Mouse (Mus musculus): Measurements from ENCODE around the gene Fam189b. TPM values are rescaled to one million over a fixed set of nuclear protein-coding genes. Genes with fewer than 3 reads are reported as not detected.
"Not testable (repeated sequence)": the region's sequence is repeated elsewhere in the genome, so short reads cannot be mapped to it uniquely, and the experiment has no call there.

Gene Fam189b
- polyA plus RNA-seq, 1 experiment from 2014 or later, result 30.9 TPM

GRCm38 (mm10) chr3:89158651-89159050, 24.3 kb upstream of the Fam189b start:
- Histone ChIP-seq H3K9ac (no peak overlapping the region), H3K27me3 (peaks cover 20% of the 10 kb centered on the region), H3K4me2 (replicated peaks) (peak overlapping the region; percentile 98), H3K9me3 (no peaks in the 10 kb centered on the region), H3K27ac (no peak overlapping the region), H3K36me3 (no peaks in the 10 kb centered on the region), H3K4me1 (peaks cover 15% of the 10 kb centered on the region), H3K4me3 (0 out of 2 replicates have a peak overlapping the region, but pooled peaks have one; percentile 61)
- WGBS, result 20% methylated on average over 7 of the region's 7 CpGs
- no peak for ATAC-seq (ENCODE audit: insufficient number of reproducible peaks, insufficient read depth, low FRiP score, low TSS enrichment)

GRCm38 (mm10) chr3:89159211-89159610, 23.7 kb upstream of the Fam189b start:
- 3% methylated on average over 13 of the region's 13 CpGs for WGBS
- peaks cover 19% of the 10 kb centered on the region for H3K4me1 ChIP-seq
- H3K4me2 ChIP-seq (replicated peaks), result peak overlapping the region; percentile 98
- H3K4me3 ChIP-seq, result peak overlapping the region; percentile 61
- H3K36me3 ChIP-seq, result no peaks in the 10 kb centered on the region
- H3K27me3 ChIP-seq, result peaks cover 20% of the 10 kb centered on the region
- H3K27ac ChIP-seq, result no peak overlapping the region
- no peak for ATAC-seq (ENCODE audit: insufficient number of reproducible peaks, insufficient read depth, low FRiP score, low TSS enrichment)
- no peak overlapping the region for H3K9ac ChIP-seq
- no peaks in the 10 kb centered on the region for H3K9me3 ChIP-seq

GRCm38 (mm10) chr3:89159616-89160344, 23.2 kb upstream of the Fam189b start, which contains the start of gene Hcn3:
Gene Hcn3 (minus strand): TSS chr3:89160196.
- no peaks in the 10 kb centered on the region for H3K9me3 ChIP-seq
- ATAC-seq (ENCODE audit: insufficient number of reproducible peaks, insufficient read depth, low FRiP score, low TSS enrichment), result peak; percentile 78
- no peaks in the 10 kb centered on the region for H3K36me3 ChIP-seq
- WGBS, result under 1% methylated on average over 46 of the region's 66 CpGs
- H3K4me2 ChIP-seq (replicated peaks), result peak within 1 kb of the TSS; percentile 98
- H3K27ac ChIP-seq, result no peak within 1 kb of the TSS
- peak within 1 kb of the TSS; percentile 61 for H3K4me3 ChIP-seq
- H3K4me1 ChIP-seq, result peaks cover 19% of the 10 kb centered on the region
- peak within 1 kb of the TSS; percentile 60 for H3K9ac ChIP-seq
- H3K27me3 ChIP-seq, result peaks cover 20% of the 10 kb centered on the region

- H3K27ac ChIP-seq; H3K9me3 ChIP-seq; H3K9ac ChIP-seq; H3K4me2 ChIP-seq (replicated peaks); H3K36me3 ChIP-seq; ATAC-seq (ENCODE audit: insufficient number of reproducible peaks, insufficient read depth, low FRiP score, low TSS enrichment); H3K4me3 ChIP-seq: not testable (repeated sequence)
- Histone ChIP-seq H3K27me3 (peaks cover 20% of the 10 kb centered on the region), H3K4me1 (peaks cover 26% of the 10 kb centered on the region)
Observed at GRCm38 (mm10) chr3:89161207-89161606, 21.7 kb upstream of the Fam189b start.

- Histone ChIP-seq H3K4me1 (peaks cover 26% of the 10 kb centered on the region), H3K4me3 (no peak overlapping the region), H3K27me3 (peaks cover 20% of the 10 kb centered on the region), H3K27ac (no peak overlapping the region), H3K4me2 (replicated peaks) (no peak overlapping the region), H3K36me3 (0 out of 2 replicates have a peak, but pooled peaks cover 3% of the 10 kb centered on the region), H3K9ac (no peak overlapping the region), H3K9me3 (no peaks in the 10 kb centered on the region)
- 71% methylated on average over 4 of the region's 4 CpGs for WGBS
- no peak for ATAC-seq (ENCODE audit: insufficient number of reproducible peaks, insufficient read depth, low FRiP score, low TSS enrichment)
Observed at GRCm38 (mm10) chr3:89161786-89162185, 21.2 kb upstream of the Fam189b start.

GRCm38 (mm10) chr3:89163123-89163522, 19.8 kb upstream of the Fam189b start:
- Histone ChIP-seq H3K27me3 (peaks cover 18% of the 10 kb centered on the region), H3K4me2 (replicated peaks) (no peak overlapping the region), H3K4me1 (peaks cover 26% of the 10 kb centered on the region), H3K27ac (no peak overlapping the region), H3K4me3 (no peak overlapping the region), H3K36me3 (peaks cover 14% of the 10 kb centered on the region), H3K9ac (no peak overlapping the region), H3K9me3 (no peaks in the 10 kb centered on the region)
- 63% methylated on average over 1 of the region's 1 CpGs for WGBS
- ATAC-seq (ENCODE audit: insufficient number of reproducible peaks, insufficient read depth, low FRiP score, low TSS enrichment), result no peak

DNA sequence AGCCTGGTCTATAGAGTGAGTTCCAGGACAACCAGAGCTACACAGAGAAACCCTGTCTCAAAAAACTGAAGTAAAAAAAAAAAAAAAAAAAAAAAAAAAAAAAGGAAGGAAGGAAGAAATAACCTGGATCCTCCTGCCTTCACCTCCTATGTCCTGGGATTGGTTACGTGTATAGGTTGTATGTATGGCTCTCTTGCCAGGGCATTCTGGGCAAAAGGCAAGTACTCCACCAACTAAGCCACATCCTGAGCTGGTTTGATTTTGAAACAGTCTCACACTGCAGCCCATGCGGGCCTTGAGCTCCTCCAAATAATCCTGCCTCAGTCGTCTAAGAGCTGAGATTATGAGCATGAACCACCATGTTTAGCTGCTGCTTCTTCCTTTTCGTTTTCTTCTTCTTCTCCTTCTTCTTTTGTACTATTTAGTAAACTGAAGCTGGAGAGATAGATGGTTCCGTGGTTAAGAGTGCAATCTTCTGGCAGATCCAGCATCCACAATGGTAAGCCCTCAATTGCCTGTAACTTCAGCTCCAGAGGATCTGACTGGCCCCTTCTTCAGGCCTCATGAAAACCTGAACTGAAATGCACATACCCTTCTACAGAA, 19.2 kb upstream of the Fam189b start:
- Histone ChIP-seq H3K36me3 (peaks cover 20% of the 10 kb centered on the region), H3K27me3 (peaks cover 12% of the 10 kb centered on the region), H3K4me3 (peak overlapping the region; percentile 89), H3K4me2 (replicated peaks) (peak overlapping the region; percentile 76), H3K9ac (peak overlapping the region; percentile 98; the same call in 1 of the 2 replicates), H3K9me3 (no peaks in the 10 kb centered on the region), H3K4me1 (peaks cover 26% of the 10 kb centered on the region), H3K27ac (no peak overlapping the region)
- 71% methylated on average over 5 of the region's 5 CpGs for WGBS
- no peak for ATAC-seq (ENCODE audit: insufficient number of reproducible peaks, insufficient read depth, low FRiP score, low TSS enrichment)

DNA sequence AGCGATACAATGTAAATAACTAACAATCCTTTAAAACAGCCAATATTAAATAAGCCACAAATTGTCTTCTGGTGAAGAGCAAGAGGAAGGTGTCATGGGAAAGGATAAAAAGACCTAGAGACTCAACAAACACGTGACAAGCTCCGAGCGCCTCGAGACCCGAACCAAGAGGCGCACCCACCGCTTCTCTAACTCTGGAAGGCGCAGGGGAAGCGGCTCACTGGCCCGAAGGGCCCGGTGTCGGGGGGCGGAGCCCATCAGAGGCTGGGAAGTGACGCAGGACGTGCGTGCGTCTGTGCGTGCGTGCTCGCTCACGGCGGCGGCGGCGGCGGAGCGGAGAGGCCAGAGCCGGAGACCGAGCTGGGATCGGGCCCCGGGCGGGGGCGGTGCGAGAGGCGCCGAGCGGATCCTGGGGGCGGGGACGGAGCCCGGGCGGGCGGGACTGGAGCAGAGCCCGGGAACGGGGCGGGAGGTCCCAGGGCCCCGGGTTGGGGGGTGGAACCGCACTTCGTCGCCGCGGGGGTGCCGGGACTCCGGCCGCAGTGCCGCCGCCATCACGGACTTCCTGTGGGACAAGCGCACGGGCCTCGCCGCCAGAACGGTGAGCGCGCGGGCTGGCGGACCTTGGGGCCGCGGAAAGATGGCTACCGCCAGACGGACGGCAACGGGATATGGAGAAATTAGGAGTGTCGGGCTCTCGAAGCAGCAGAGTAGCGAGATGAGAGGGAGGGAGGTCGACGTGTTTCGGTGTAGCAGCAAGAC, 18.3 kb upstream of the Fam189b start, which contains the start of gene Clk2:
Gene Clk2, plus strand, starts transcription at position 290 of the 762 bp plus-strand sequence.
- under 1% methylated on average over 65 of the region's 79 CpGs for WGBS
- Histone ChIP-seq H3K27ac (peak within 1 kb of the TSS; percentile 98), H3K4me3 (peak within 1 kb of the TSS; percentile 89), H3K9ac (peak within 1 kb of the TSS; percentile 98), H3K9me3 (no peaks in the 10 kb centered on the region), H3K4me2 (replicated peaks) (peak within 1 kb of the TSS; percentile 76), H3K4me1 (peaks cover 18% of the 10 kb centered on the region), H3K27me3 (peaks cover 3% of the 10 kb centered on the region; the same call in 1 of the 2 replicates), H3K36me3 (peaks cover 29% of the 10 kb centered on the region)
- peak; percentile 89 for ATAC-seq (ENCODE audit: insufficient number of reproducible peaks, insufficient read depth, low FRiP score, low TSS enrichment)

GRCm38 (mm10) chr3:89165268-89165870, 17.6 kb upstream of the Fam189b start:
- 14% methylated on average over 12 of the region's 12 CpGs for WGBS
- peak overlapping the region; percentile 98 for H3K27ac ChIP-seq
- no peaks in the 10 kb centered on the region for H3K9me3 ChIP-seq
- no peak for ATAC-seq (ENCODE audit: insufficient number of reproducible peaks, insufficient read depth, low FRiP score, low TSS enrichment)
- H3K36me3 ChIP-seq, result peaks cover 36% of the 10 kb centered on the region
- H3K4me1 ChIP-seq, result peaks cover 12% of the 10 kb centered on the region
- peak overlapping the region; percentile 89 for H3K4me3 ChIP-seq
- no peaks in the 10 kb centered on the region for H3K27me3 ChIP-seq
- peak overlapping the region; percentile 98 for H3K9ac ChIP-seq
- peak overlapping the region; percentile 76 for H3K4me2 ChIP-seq (replicated peaks)

DNA sequence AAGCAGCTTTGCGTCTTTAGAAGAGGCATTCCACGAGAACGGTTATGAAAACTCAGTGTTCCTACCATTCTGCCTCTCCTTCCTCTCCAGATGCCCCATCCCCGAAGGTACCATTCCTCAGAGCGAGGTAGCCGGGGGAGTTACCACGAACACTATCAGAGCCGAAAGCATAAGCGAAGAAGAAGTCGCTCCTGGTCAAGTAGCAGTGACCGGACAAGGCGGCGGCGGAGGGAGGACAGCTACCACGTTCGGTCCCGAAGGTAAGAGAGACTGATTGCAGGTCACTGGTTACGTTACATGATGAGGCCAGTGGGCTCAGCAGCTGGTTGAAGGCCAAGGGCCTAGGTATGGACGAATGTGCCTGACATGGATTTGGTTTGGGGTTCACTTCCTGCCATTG, 16.0 kb upstream of the Fam189b start:
- Histone ChIP-seq H3K36me3 (peaks cover 50% of the 10 kb centered on the region), H3K9me3 (no peaks in the 10 kb centered on the region), H3K4me2 (replicated peaks) (no peak overlapping the region), H3K9ac (no peak overlapping the region), H3K4me3 (no peak overlapping the region), H3K27me3 (no peaks in the 10 kb centered on the region), H3K4me1 (peaks cover 11% of the 10 kb centered on the region), H3K27ac (no peak overlapping the region)
- WGBS, result 92% methylated on average over 19 of the region's 19 CpGs
- no peak for ATAC-seq (ENCODE audit: insufficient number of reproducible peaks, insufficient read depth, low FRiP score, low TSS enrichment)

DNA sequence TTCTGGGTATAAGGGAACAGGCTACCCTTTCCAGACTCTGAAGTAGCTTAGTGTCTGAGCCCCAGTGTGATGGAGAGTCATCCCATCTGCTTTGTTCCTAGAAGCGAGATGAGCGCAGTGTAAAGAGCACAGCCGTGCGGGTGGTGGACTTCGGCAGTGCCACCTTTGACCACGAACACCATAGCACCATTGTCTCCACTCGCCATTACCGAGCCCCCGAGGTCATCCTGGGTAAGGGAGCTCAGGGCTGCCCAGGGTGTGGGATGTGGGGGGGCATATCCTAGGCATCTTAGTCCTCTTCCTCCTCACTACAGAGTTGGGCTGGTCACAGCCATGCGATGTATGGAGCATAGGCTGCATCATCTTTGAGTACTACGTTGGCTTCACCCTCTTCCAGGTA, 8.1 kb upstream of the Fam189b start:
- 94% methylated on average over 11 of the region's 11 CpGs for WGBS
- no peak overlapping the region for H3K4me3 ChIP-seq
- H3K9ac ChIP-seq, result no peak overlapping the region
- no peak for ATAC-seq (ENCODE audit: insufficient number of reproducible peaks, insufficient read depth, low FRiP score, low TSS enrichment)
- H3K36me3 ChIP-seq, result peaks cover 74% of the 10 kb centered on the region
- H3K4me2 ChIP-seq (replicated peaks), result no peak overlapping the region
- no peaks in the 10 kb centered on the region for H3K27me3 ChIP-seq
- no peaks in the 10 kb centered on the region for H3K9me3 ChIP-seq
- no peak overlapping the region for H3K27ac ChIP-seq
- peaks cover 10% of the 10 kb centered on the region for H3K4me1 ChIP-seq

All from embryonic facial prominence, embryonic 12.5 days (tissue).